Mouse (Mus musculus) kidney, postnatal 25 days (tissue): ENCODE measurements around the gene Cct8l1.

Experiments used
- DNase-seq, 2 experiments: peaks; one replicate each; pipeline ENCODE4 v3.0.0; 2021; ENCODE audit warnings: mixed read lengths in 2 of 2

Gene Cct8l1

DNA sequence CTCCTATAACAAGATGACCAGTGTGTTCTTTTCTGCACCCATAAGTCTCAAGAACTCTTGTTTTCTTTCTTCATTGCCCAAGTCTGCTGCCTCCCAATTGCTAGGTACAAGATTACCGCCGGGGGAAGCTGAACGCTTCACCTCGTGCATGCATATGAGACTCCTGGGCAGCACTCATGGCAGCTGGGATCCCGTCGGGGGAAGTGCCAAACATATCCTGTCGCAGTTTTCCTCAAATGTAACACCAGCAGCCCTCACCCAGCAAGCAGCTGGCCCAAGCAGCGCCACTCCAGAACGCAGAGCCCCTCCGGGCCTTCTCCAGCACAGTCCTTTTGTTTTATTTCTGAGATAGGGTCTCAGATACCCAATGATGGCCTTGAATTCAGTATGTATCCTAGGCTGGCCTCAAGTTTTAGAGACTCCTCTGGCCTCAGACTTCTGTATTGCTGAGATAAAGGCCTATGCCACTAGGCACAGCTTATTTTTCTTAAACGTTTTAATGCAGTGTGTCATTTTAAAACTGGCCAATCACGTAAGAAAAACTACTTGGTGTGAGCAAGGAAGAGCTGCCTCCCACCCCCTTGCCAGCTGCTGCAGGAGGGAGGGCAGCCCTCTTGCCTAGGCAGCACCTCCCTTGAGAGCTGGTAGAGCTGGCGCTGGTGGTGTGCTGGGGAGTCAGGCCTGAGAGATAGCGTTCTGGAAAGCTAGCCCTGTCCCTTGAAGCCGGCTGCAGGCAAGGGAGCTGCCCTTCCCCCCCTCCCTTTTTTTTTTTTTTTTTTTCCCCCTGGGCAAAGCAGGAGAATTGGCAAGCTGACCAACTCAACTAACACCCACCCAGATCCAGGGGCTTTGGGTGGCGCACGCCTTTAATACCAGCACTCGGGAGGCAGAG lies 16.6 kb downstream of the Cct8l1 start:
- no peak for DNase-seq

DNA sequence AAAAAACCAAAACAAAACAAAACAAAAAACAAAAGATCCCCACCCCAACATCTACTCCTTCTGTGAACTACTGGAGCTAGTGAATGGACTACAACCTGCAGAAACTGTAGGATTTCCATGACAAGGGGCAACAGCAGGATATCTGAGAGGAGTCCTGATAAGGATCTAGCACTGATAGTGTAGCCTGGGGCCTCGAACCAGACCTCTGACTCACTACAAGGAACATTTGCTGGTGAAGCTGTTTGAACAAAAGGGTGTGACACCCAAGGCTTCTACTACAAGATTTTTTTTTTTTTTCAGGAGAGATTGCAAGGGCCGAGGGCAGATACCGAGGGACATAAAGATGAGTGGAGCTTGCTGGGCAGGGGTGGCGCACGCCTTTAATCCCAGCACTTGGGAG lies 17.4 kb downstream of the Cct8l1 start:
- DNase-seq: no peak

DNA sequence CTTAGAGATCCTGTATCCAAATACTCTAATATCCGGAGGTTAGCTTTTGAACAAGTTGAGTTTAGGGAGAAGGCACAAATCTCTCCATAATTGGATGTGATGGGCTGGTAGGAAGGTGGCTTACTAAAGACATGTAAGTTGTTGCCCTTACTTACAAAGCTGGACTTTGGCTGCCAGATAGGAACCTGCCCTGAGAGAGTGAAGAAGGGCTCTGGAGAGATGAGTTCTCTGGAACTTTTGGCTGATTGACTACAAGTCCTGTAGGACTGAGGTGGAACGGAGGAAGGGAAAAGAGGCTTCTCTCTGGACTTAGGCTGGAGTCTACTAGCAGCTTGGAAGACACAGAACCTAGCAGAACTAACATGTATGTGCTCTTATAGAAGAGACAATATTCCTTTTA lies 19.7 kb downstream of the Cct8l1 start:
- no peak for DNase-seq

- DNase-seq: no peak
These were observed 20.6 kb downstream of the Cct8l1 start for GRCm38 (mm10) chr5:25536451-25536850.

GRCm38 (mm10) chr5:25536921-25537409 lies 21.1 kb downstream of the Cct8l1 start:
- DNase-seq: no peak

DNA sequence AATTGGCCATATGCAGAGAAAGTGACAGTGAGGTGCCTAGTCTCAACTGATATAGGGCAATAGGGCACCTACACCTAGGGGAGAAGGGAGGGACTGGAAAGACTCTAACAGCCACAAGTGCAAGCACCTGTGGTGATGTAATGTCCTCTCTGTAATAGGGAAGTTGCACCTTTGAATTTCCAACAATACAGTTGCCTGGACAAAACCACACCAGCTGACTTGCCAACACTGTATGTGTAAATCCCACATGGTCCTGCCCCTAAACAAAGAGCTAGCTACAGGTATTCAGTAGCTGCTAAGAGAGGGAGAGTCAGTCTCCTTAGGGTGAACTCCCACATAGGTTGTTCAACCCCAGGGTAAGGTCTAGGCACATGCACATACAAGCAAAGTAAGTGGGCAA lies 24.5 kb downstream of the Cct8l1 start:
- no peak for DNase-seq

- no peak for DNase-seq
These were observed 25.1 kb downstream of the Cct8l1 start for GRCm38 (mm10) chr5:25540921-25541320.

GRCm38 (mm10) chr5:25541661-25542060 lies 25.8 kb downstream of the Cct8l1 start:
- DNase-seq: no peak

- DNase-seq: no peak
These were observed 28.2 kb downstream of the Cct8l1 start for GRCm38 (mm10) chr5:25544061-25544460.

- no peak for DNase-seq
These were observed 28.7 kb downstream of the Cct8l1 start for GRCm38 (mm10) chr5:25544566-25544965.

DNA sequence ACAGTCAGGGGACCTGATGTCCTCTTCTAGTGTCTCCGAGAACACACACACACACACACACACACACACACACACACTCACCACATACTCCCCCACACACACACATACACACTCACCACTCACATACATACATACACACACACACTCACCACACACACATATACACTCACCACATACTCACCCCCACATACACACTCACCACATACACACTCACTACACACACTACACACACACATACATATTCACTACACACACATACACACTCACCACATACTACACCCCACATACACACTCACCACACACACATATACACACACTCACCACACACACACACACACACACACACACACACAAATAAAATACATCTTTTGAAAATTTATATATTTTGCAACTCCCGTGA lies 31.0 kb downstream of the Cct8l1 start:
- DNase-seq: no peak

DNA sequence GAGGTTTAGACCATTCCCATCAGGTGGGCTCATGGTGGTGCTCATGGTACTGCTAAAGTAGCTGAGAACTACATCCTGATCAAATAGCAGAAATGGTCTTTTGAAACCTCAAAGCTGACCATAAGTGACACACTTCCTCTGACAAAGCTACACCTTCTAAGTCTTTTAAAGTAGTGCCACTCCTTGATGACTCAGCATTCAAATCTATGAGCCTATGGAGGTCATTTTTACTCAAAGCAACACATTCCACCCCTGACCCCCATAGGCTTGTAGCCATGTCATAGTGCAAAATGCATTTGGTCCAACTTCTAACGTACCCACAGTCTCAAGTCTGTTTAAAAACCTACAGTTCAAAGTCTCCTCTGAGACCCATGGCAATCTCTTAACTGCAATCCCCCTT lies 35.0 kb downstream of the Cct8l1 start:
- DNase-seq: no peak

- no peak for DNase-seq
These were observed 38.3 kb downstream of the Cct8l1 start for GRCm38 (mm10) chr5:25554210-25554609.

DNA sequence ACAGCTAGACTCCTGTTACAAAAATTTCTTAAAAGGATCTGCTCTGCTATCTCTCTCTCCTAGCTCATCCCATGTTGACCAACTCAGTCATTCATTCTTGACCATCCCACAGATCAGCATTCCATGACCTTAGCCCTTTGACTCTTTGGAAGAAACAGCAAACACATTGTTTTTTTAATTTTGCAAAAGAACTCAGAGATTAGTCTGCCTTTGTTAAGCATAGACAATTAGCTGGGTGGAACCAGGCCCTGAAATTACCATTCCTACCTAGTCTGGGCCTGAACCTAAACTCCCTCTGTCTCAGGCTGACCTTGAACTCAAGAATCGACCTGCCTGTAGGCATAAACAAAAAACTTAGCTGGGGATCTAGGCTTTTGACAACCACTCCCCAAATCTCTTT lies 38.8 kb downstream of the Cct8l1 start:
- no peak for DNase-seq

DNA sequence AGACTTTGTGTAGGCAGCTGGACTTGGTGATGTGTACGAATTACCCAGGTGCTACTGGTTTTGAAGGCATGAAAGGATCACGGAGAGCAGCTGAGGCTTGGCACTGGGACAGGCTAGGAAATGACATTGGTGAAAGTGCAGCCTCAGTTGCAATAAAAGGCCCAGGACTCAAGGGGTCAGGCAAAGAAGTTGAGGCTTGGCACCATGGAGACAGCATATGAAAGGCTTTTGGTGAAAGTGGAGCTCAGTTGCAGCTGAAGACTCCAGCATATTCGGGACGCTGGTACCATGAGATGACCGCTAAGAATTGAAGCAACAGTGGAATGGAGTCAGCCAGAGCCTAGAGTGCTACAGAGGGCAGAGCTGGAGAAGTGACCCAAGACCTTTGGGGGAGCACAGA lies 39.8 kb downstream of the Cct8l1 start:
- DNase-seq: no peak

DNA sequence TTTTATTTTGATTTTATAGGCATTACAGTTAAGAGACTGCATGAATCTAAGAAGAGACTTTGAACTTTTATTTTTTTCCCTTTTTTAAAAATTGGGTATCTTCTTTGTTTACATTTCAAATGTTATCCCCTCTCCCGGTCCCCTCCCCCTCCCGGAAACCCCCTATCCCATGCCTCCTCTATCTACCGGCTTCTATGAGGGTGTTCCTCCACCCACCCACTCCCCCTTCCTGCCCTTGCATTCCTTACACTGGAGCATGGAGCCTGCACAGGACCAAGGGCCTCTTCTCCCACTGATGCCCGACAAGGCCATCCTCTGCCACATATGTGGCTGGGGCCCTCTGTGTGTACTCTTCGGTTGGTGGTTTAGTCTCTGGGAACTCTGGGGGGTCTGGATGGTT lies 40.5 kb downstream of the Cct8l1 start:
- DNase-seq: no peak
